Mouse (Mus musculus) spleen, adult 2 months (tissue): ENCODE data around the gene Sars.

Experiments
- CTCF ChIP-seq: fragments of 200-500 bp; IDR thresholded peaks from 2 replicates; pipeline ENCODE4 v1.5.1; 2011; ENCODE audit warnings: mild to moderate bottlenecking, inconsistent platforms; ENCODE audit not compliant: insufficient read depth, insufficient read length, insufficient replicate concordance; ENCODE audit errors: extremely low read depth
- POLR2A ChIP-seq: fragments of 200-500 bp; IDR thresholded peaks from 2 replicates; pipeline ENCODE4 v1.6.1; 2011; ENCODE audit warnings: low read depth, low read length, inconsistent platforms

DNA sequence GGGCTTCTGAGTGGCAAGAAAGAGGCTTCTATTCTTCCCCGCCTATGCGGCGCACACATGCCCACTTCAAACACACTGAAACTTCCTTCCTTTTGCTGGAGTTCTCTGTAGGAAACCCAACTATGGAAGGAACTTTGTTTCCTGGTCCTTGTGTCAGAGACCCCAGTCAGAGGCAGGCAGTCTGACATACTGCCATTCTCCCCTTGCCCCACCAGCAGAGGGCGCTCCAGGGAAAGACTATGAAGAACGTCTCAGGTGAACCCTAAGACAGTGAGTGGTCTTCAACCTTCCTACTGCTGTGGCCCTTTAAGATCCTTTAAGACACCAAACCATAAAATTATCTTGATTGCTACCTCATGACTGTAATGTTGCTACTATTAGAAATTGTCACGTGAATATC, 21.4 kb upstream of the Sars start:
- peak; percentile 56; the same call in 1 of the 2 replicates for TF ChIP-seq CTCF
- TF ChIP-seq POLR2A: no peak
